Mouse (Mus musculus): Measurements from ENCODE around the gene En1. TPM values are rescaled to one million over a fixed set of nuclear protein-coding genes. Genes with fewer than 3 reads are reported as not detected.

Gene En1
- polyA plus RNA-seq, 1 experiment from 2014 or later: 1.6 TPM

GRCm38 (mm10) chr1:120603656-120604051 lies 1.4 kb downstream of the En1 start:
- ATAC-seq (ENCODE audit: insufficient number of reproducible peaks, low FRiP score, low TSS enrichment, low read depth) (no peak), DNase-seq (ENCODE audit: low spot score) (peak; percentile 76)
- peak overlapping the region; percentile 38; the same call in 1 of the 2 replicates for H3K9ac ChIP-seq (ENCODE audit: low read length)
- peak overlapping the region; percentile 70 for H3K4me2 ChIP-seq (ENCODE audit: low read depth, severe bottlenecking)
- H3K9me3 ChIP-seq (ENCODE audit: control insufficient read depth, low read length): no peaks in the 10 kb centered on the region
- H3K27me3 ChIP-seq (ENCODE audit: control insufficient read depth, insufficient read depth, low read length): peaks cover 81% of the 10 kb centered on the region
- H3K4me1 ChIP-seq (ENCODE audit: control insufficient read depth, insufficient read depth, low read length): 0 out of 2 replicates have a peak, but pooled peaks cover 2% of the 10 kb centered on the region
- H3K36me3 ChIP-seq (ENCODE audit: control insufficient read depth, insufficient read depth, low read length): no peaks in the 10 kb centered on the region
- WGBS: 0% methylated on average over 33 of the region's 35 CpGs
- no peak overlapping the region for H3K27ac ChIP-seq (replicated peaks; ENCODE audit: low read depth, low read length)
- peak overlapping the region; percentile 37 for H3K4me3 ChIP-seq (ENCODE audit: low read depth, low read length)

DNA sequence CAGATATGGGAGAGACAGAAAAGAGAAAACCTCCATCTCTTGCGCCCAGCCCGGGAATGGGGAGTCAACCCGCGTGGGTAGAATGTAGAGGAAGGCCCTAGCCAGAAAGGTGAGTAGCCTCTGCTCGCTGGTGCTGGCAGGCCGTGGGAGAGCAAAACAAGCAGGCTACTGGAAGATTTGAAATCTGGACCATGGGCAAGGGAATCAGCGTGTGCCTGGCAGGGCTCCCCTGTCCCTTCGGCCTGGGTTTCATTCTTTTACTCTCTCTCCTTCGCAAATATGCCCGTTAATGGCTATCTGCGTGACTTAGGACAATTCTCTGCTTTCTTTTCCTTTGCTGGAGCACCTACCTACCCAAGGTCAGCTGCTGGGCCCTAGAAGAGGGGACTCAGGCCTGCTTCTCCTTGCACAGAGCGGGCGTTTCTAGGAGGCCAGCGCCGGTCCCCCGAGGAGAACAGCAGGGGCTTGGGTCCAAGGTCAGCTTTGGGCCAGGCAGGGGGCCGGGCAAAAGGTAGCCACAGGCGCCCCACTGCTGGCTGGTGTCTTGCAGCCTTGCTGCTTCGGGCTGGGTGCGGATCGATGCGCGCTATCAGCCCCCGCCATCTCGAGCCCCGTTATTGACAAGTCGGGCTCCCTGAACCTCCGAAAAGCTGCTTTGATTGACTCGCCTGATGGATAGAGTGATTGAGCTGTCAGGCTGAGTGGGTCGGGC lies 2.4 kb downstream of the En1 start:
- Histone ChIP-seq H3K27ac (replicated peaks; ENCODE audit: low read depth, low read length) (no peak overlapping the region), H3K9me3 (ENCODE audit: control insufficient read depth, low read length) (no peaks in the 10 kb centered on the region), H3K4me1 (ENCODE audit: control insufficient read depth, insufficient read depth, low read length) (0 out of 2 replicates have a peak, but pooled peaks cover 2% of the 10 kb centered on the region), H3K4me3 (ENCODE audit: low read depth, low read length) (peak overlapping the region; percentile 2; the same call in 1 of the 2 replicates), H3K4me2 (ENCODE audit: low read depth, severe bottlenecking) (no peak overlapping the region; the same call in 1 of the 2 replicates), H3K9ac (ENCODE audit: low read length) (no peak overlapping the region), H3K27me3 (ENCODE audit: control insufficient read depth, insufficient read depth, low read length) (peaks cover 82% of the 10 kb centered on the region), H3K36me3 (ENCODE audit: control insufficient read depth, insufficient read depth, low read length) (no peaks in the 10 kb centered on the region)
- ATAC-seq (ENCODE audit: insufficient number of reproducible peaks, low FRiP score, low TSS enrichment, low read depth): no peak
- peak; percentile 62 for DNase-seq (ENCODE audit: low spot score)
- 2% methylated on average over 30 of the region's 30 CpGs for WGBS

GRCm38 (mm10) chr1:120605143-120605435 lies 2.9 kb downstream of the En1 start:
- Histone ChIP-seq H3K9ac (ENCODE audit: low read length) (no peak overlapping the region), H3K9me3 (ENCODE audit: control insufficient read depth, low read length) (no peaks in the 10 kb centered on the region), H3K4me2 (ENCODE audit: low read depth, severe bottlenecking) (no peak overlapping the region), H3K27ac (replicated peaks; ENCODE audit: low read depth, low read length) (no peak overlapping the region), H3K27me3 (ENCODE audit: control insufficient read depth, insufficient read depth, low read length) (peaks cover 82% of the 10 kb centered on the region), H3K4me3 (ENCODE audit: low read depth, low read length) (peak overlapping the region; percentile 2; the same call in 1 of the 2 replicates), H3K36me3 (ENCODE audit: control insufficient read depth, insufficient read depth, low read length) (no peaks in the 10 kb centered on the region), H3K4me1 (ENCODE audit: control insufficient read depth, insufficient read depth, low read length) (0 out of 2 replicates have a peak, but pooled peaks cover 2% of the 10 kb centered on the region)
- WGBS: 0% methylated on average over 8 of the region's 8 CpGs
- ATAC-seq (ENCODE audit: insufficient number of reproducible peaks, low FRiP score, low TSS enrichment, low read depth) (no peak), DNase-seq (ENCODE audit: low spot score) (peak; percentile 60)

DNA sequence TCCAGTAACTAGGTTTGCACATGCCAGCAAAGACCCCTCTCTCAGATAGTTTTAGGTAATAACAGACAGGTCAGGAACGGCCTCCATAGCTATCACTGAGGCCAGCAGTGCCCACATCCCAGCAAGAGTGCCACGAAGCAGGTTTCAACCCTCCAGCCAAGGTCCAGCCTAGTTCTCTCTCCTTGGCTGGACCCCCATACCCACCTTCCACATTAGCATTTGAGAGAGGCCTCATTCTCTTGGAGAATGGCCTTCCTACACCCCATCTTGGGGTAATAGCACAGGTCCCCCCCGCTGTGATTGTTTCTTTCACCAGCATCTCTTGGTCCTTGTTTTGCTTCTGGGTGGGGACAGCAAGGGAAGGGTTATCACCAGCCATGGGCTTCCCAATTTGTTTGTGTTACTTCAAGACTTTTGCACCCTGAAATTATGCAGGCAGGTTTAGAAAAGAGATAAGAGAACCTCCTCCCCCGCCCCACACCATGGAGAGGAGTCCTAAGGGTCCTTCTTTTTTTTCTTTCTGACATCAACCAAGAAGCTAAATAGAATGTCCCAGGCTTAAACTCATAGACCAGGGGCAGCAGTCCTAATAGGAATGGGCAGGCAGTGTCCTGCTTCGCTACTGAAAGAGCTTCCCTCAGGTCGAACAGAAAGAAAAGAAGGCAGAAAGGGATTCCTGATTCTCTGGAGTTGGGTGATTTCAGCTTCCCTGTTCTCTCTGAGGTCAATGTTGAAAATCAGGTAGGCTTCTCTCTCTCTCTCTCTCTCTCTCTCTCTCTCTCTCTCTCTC lies 3.5 kb downstream of the En1 start:
- no peak overlapping the region for H3K4me2 ChIP-seq (ENCODE audit: low read depth, severe bottlenecking)
- 0 out of 2 replicates have a peak, but pooled peaks cover 2% of the 10 kb centered on the region for H3K4me1 ChIP-seq (ENCODE audit: control insufficient read depth, insufficient read depth, low read length)
- no peak overlapping the region for H3K27ac ChIP-seq (replicated peaks; ENCODE audit: low read depth, low read length)
- DNase-seq (ENCODE audit: low spot score): peak; percentile 45
- ATAC-seq (ENCODE audit: insufficient number of reproducible peaks, low FRiP score, low TSS enrichment, low read depth): no peak
- no peak overlapping the region for H3K9ac ChIP-seq (ENCODE audit: low read length)
- no peaks in the 10 kb centered on the region for H3K9me3 ChIP-seq (ENCODE audit: control insufficient read depth, low read length)
- H3K4me3 ChIP-seq (ENCODE audit: low read depth, low read length): no peak overlapping the region
- WGBS: 3% methylated on average over 6 of the region's 6 CpGs
- no peaks in the 10 kb centered on the region for H3K36me3 ChIP-seq (ENCODE audit: control insufficient read depth, insufficient read depth, low read length)
- H3K27me3 ChIP-seq (ENCODE audit: control insufficient read depth, insufficient read depth, low read length): peaks cover 86% of the 10 kb centered on the region

- Histone ChIP-seq H3K4me3 (ENCODE audit: low read depth, low read length) (peak overlapping the region; percentile 5; the same call in 1 of the 2 replicates), H3K27ac (replicated peaks; ENCODE audit: low read depth, low read length) (no peak overlapping the region), H3K4me2 (ENCODE audit: low read depth, severe bottlenecking) (peak overlapping the region; percentile 18), H3K36me3 (ENCODE audit: control insufficient read depth, insufficient read depth, low read length) (no peaks in the 10 kb centered on the region), H3K4me1 (ENCODE audit: control insufficient read depth, insufficient read depth, low read length) (0 out of 2 replicates have a peak, but pooled peaks cover 2% of the 10 kb centered on the region), H3K9me3 (ENCODE audit: control insufficient read depth, low read length) (no peaks in the 10 kb centered on the region), H3K9ac (ENCODE audit: low read length) (peak overlapping the region; percentile 19; the same call in 1 of the 2 replicates), H3K27me3 (ENCODE audit: control insufficient read depth, insufficient read depth, low read length) (peaks cover 87% of the 10 kb centered on the region)
- under 1% methylated on average over 50 of the region's 52 CpGs for WGBS
- ATAC-seq (ENCODE audit: insufficient number of reproducible peaks, low FRiP score, low TSS enrichment, low read depth) (no peak), DNase-seq (ENCODE audit: low spot score) (peak; percentile 77)
These were observed 4.7 kb downstream of the En1 start for GRCm38 (mm10) chr1:120606641-120607575.

DNA sequence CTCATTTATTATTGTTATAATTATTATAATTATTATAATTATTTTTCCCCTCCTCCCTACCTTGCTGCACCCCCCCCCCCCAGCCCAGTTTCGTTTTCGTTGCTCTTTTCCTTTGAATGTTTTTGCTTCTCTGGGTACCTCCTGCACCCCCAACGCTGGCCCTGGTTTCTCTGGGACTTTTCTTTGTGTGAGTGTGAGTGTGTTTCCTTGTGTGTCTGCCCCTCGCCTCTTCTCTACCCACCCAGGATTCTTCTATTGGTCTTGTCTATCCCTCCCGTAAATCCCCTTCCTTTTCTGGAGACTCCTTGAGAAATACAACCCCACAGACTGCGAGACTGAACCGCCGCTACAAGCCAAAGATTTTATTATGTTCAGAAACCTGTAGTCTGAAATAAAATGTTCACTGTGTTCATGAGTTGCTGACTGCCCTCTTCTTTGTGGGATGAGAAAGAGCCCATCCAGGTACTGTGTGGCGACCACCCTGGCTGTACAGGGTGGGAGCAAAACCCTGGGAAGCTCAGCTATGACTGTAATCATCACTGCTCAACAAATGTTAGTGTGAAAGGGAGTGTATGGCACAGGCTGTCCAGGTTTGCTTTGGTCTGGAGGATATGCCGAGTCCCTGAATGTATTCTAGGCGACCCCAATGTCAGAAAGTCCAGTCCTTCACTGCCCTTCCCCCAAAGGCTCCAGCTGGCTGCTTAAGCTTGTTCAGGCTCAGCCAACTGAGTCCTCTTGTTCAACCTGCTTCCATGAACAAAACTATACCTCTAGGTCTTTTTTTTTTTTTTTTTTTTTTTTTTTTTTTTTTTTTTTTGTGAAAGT lies 5.6 kb downstream of the En1 start:
- no peaks in the 10 kb centered on the region for H3K9me3 ChIP-seq (ENCODE audit: control insufficient read depth, low read length)
- H3K27ac ChIP-seq (replicated peaks; ENCODE audit: low read depth, low read length): no peak overlapping the region
- peak; percentile 48 for DNase-seq (ENCODE audit: low spot score)
- no peak overlapping the region for H3K4me2 ChIP-seq (ENCODE audit: low read depth, severe bottlenecking)
- 0 out of 2 replicates have a peak, but pooled peaks cover 1% of the 10 kb centered on the region for H3K4me1 ChIP-seq (ENCODE audit: control insufficient read depth, insufficient read depth, low read length)
- no peak overlapping the region for H3K4me3 ChIP-seq (ENCODE audit: low read depth, low read length)
- ATAC-seq (ENCODE audit: insufficient number of reproducible peaks, low FRiP score, low TSS enrichment, low read depth): no peak
- no peak overlapping the region for H3K9ac ChIP-seq (ENCODE audit: low read length)
- 5% methylated on average over 11 of the region's 11 CpGs for WGBS
- H3K27me3 ChIP-seq (ENCODE audit: control insufficient read depth, insufficient read depth, low read length): peaks cover 89% of the 10 kb centered on the region
- no peaks in the 10 kb centered on the region for H3K36me3 ChIP-seq (ENCODE audit: control insufficient read depth, insufficient read depth, low read length)

DNA sequence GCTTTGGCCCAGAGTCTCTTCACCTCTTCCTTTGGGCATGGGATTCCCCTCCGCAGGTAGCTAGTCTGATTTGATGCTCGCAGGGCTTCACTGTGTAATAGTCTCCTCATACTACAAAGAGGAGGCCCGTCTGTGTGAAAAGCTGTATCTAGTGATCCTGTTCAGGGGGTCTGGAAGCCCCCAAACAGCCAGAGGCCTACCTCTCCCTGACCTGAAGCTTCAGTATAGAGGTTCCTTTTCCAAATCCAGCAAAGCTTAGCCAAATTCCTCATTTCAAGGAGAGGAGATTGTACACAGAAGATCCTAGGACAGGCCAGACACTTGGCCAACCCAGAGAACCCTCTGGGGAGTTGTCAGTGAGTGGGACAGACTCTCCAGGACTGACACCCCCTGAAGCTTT lies 6.2 kb downstream of the En1 start:
- H3K9ac ChIP-seq (ENCODE audit: low read length): no peak overlapping the region
- H3K4me3 ChIP-seq (ENCODE audit: low read depth, low read length): no peak overlapping the region
- no peaks in the 10 kb centered on the region for H3K4me1 ChIP-seq (ENCODE audit: control insufficient read depth, insufficient read depth, low read length)
- WGBS: 3% methylated on average over 3 of the region's 3 CpGs
- ATAC-seq (ENCODE audit: insufficient number of reproducible peaks, low FRiP score, low TSS enrichment, low read depth): no peak
- DNase-seq (ENCODE audit: low spot score): peak; percentile 34
- H3K36me3 ChIP-seq (ENCODE audit: control insufficient read depth, insufficient read depth, low read length): no peaks in the 10 kb centered on the region
- no peak overlapping the region for H3K4me2 ChIP-seq (ENCODE audit: low read depth, severe bottlenecking)
- no peaks in the 10 kb centered on the region for H3K9me3 ChIP-seq (ENCODE audit: control insufficient read depth, low read length)
- peaks cover 91% of the 10 kb centered on the region for H3K27me3 ChIP-seq (ENCODE audit: control insufficient read depth, insufficient read depth, low read length)
- H3K27ac ChIP-seq (replicated peaks; ENCODE audit: low read depth, low read length): no peak overlapping the region
